Comparison of ENCODE assay signal across 8 mouse cellular contexts in genomic region chrX:7638401-7639091, GRCm38 (mm10). TPM values are rescaled to one million over a fixed set of nuclear protein-coding genes. Genes with fewer than 3 reads are reported as not detected.
DNase-seq lines count a peak whose midpoint lies in the region; ATAC-seq lines count a peak whose summit lies in the region.

Gene Syp, plus strand, starts transcription at chrX:7638471.

- ATAC-seq in granulocyte monocyte progenitor cell, adult 5-6 weeks (replicated peaks; ENCODE audit: poor library complexity, severe bottlenecking), result peak; percentile 100
- ATAC-seq in midbrain, embryonic 11.5 days (ENCODE audit: low FRiP score), result peak; percentile 89

- H3K27ac ChIP-seq in limb, embryonic 10.5 days, result no peak within 1 kb of the TSS
- H3K27ac ChIP-seq in midbrain, embryonic 11.5 days (ENCODE audit: low read depth, low read length), result no peak within 1 kb of the TSS

- peak within 1 kb of the TSS; percentile 51 for H3K4me2 ChIP-seq in midbrain, embryonic 11.5 days

- H3K27me3 ChIP-seq in limb, embryonic 10.5 days (ENCODE audit: low read depth, poor library complexity, severe bottlenecking), result peaks cover 30% of the 10 kb centered on the region
- H3K27me3 ChIP-seq in midbrain, embryonic 11.5 days (ENCODE audit: control insufficient read depth, insufficient read depth, low read length), result no peaks in the 10 kb centered on the region

- peak; percentile 85 for DNase-seq in adrenal gland, postnatal 25 days
- peak; percentile 89 for DNase-seq in embryo, embryonic 9.5 days (ENCODE audit: extremely low spot score)
- DNase-seq in kidney, adult 18-20 months, result peak; percentile 75
- peak; percentile 90 for DNase-seq in limb, embryonic 10.5 days (ENCODE audit: low spot score)
- peak; percentile 98 for DNase-seq in midbrain, embryonic 11.5 days (ENCODE audit: low spot score, missing footprints)
- DNase-seq in right cerebral cortex, postnatal 36 days (ENCODE audit: low spot score in 2 of 2), result peak; percentile 87
- no peak for DNase-seq in adipocyte (ENCODE audit: low spot score)

- peak within 1 kb of the TSS; percentile 60 for H3K9ac ChIP-seq in midbrain, embryonic 11.5 days (ENCODE audit: low read length)

- H3K9me3 ChIP-seq in limb, embryonic 10.5 days (replicated peaks), result no peaks in the 10 kb centered on the region; the same call in 1 of the 2 replicates
- no peaks in the 10 kb centered on the region for H3K9me3 ChIP-seq in midbrain, embryonic 11.5 days (ENCODE audit: control insufficient read depth, low read length)

- 8% methylated on average over 42 of the region's 42 CpGs for WGBS in limb, embryonic 10.5 days
- 17% methylated on average over 40 of the region's 42 CpGs for WGBS in midbrain, embryonic 11.5 days

- peaks cover 8% of the 10 kb centered on the region for H3K4me1 ChIP-seq in limb, embryonic 10.5 days
- no peaks in the 10 kb centered on the region for H3K4me1 ChIP-seq in midbrain, embryonic 11.5 days (ENCODE audit: control insufficient read depth, insufficient read depth, low read length)

- H3K36me3 ChIP-seq in limb, embryonic 10.5 days, result no peaks in the 10 kb centered on the region
- H3K36me3 ChIP-seq in midbrain, embryonic 11.5 days (ENCODE audit: control insufficient read depth, insufficient read depth, low read length), result no peaks in the 10 kb centered on the region

- peak within 1 kb of the TSS; percentile 45 for H3K4me3 ChIP-seq in limb, embryonic 10.5 days
- peak within 1 kb of the TSS; percentile 45 for H3K4me3 ChIP-seq in midbrain, embryonic 11.5 days (ENCODE audit: low read depth, low read length)

RNA-seq across cellular contexts. Expression of gene Syp, which starts in this region (rescaled TPM):
- total RNA-seq in adrenal gland, postnatal 25 days (2021), result 28.5 and 34.6 TPM in 2 replicates
- total RNA-seq in granulocyte monocyte progenitor cell, adult 5-6 weeks (2014; fragmentation: Nextera tagmentation), result 0.23 and 0.97 TPM in 2 replicates
- total RNA-seq in granulocyte monocyte progenitor cell, adult 5-6 weeks (2017), result 0.13 TPM in 1 of 2 replicates, not detected in the other
- 1.6 and 1.9 TPM in 2 replicates for polyA plus RNA-seq in limb, embryonic 10.5 days (2016; fragmentation: Nextera tagmentation; extraction: Ambion mirVana)
- polyA plus RNA-seq in midbrain, embryonic 11.5 days (2014; fragmentation: Nextera tagmentation; extraction: Ambion mirVana), result 10.3 and 10.9 TPM in 2 replicates

Comparison
In these comparisons a context has a peak if more than half of its experiments do, and no peak if none do; other contexts are left out.
1. RNA of gene Syp (total RNA-seq): 28.5 to 34.6 TPM in adrenal gland, postnatal 25 days; 0.13 to 0.97 TPM in granulocyte monocyte progenitor cell, adult 5-6 weeks; every median in the first group is over 10 times any median in the second.
2. Peak in ATAC-seq in granulocyte monocyte progenitor cell, adult 5-6 weeks; RNA of the gene not detected or under 1 TPM.